Mouse (Mus musculus): ENCODE data around the gene Csnk2b. TPM values are rescaled to one million over a fixed set of nuclear protein-coding genes. Genes with fewer than 3 reads are reported as not detected.

Csnk2b gene
- polyA plus RNA-seq, 1 experiment from 2014 or later, result 310 TPM

- ATAC-seq (ENCODE audit: low FRiP score), result no peak
These were observed 51.2 kb downstream of the Csnk2b start for GRCm38 (mm10) chr17:35070556-35071229.

GRCm38 (mm10) chr17:35068213-35068914 is 53.5 kb downstream of the Csnk2b start:
- Histone ChIP-seq H3K27me3 (ENCODE audit: control insufficient read depth, insufficient read depth, low read length) (peaks cover 13% of the 10 kb centered on the region), H3K9ac (ENCODE audit: low read depth, low read length) (no peak overlapping the region), H3K27ac (ENCODE audit: low read depth, low read length) (no peak overlapping the region), H3K4me1 (replicated peaks; ENCODE audit: control insufficient read depth, insufficient read depth, low read length) (peaks cover 3% of the 10 kb centered on the region; the same call in 1 of the 2 replicates), H3K9me3 (ENCODE audit: control insufficient read depth, low read length) (no peaks in the 10 kb centered on the region), H3K4me3 (ENCODE audit: low read depth, low read length) (no peak overlapping the region), H3K4me2 (replicated peaks; ENCODE audit: low read depth, low read length) (no peak overlapping the region), H3K36me3 (ENCODE audit: control insufficient read depth, insufficient read depth, low read length) (no peaks in the 10 kb centered on the region)
- no peak for DNase-seq (ENCODE audit: low spot score)
- WGBS, result 85% methylated on average over 17 of the region's 17 CpGs
- no peak for ATAC-seq (ENCODE audit: low FRiP score)

More at GRCm38 (mm10) chr17:35070556-35071229, 51.2 kb downstream of the Csnk2b start:
- Histone ChIP-seq H3K4me1 (replicated peaks; ENCODE audit: control insufficient read depth, insufficient read depth, low read length) (no peaks in the 10 kb centered on the region), H3K27ac (ENCODE audit: low read depth, low read length) (no peak overlapping the region), H3K9ac (ENCODE audit: low read depth, low read length) (no peak overlapping the region), H3K4me2 (replicated peaks; ENCODE audit: low read depth, low read length) (no peak overlapping the region), H3K27me3 (ENCODE audit: control insufficient read depth, insufficient read depth, low read length) (peaks cover 7% of the 10 kb centered on the region), H3K9me3 (ENCODE audit: control insufficient read depth, low read length) (no peaks in the 10 kb centered on the region), H3K4me3 (ENCODE audit: low read depth, low read length) (no peak overlapping the region), H3K36me3 (ENCODE audit: control insufficient read depth, insufficient read depth, low read length) (no peaks in the 10 kb centered on the region)
- no peak for DNase-seq (ENCODE audit: low spot score)
- WGBS, result 56% methylated on average over 6 of the region's 6 CpGs

Other genes with a start within 250 kb of the Csnk2b start
- gene Zbtb12, start 242.6 kb downstream of the Csnk2b start, polyA plus RNA-seq (2014; fragmentation: Nextera tagmentation; extraction: Ambion mirVana), result 2.9 and 3.2 TPM in 2 replicates
- gene Gm20547, start 240.0 kb downstream of the Csnk2b start, polyA plus RNA-seq (2014; fragmentation: Nextera tagmentation; extraction: Ambion mirVana), result not detected in 2 replicates
- gene C2, start 223.8 kb downstream of the Csnk2b start, polyA plus RNA-seq (2014; fragmentation: Nextera tagmentation; extraction: Ambion mirVana), result 0.64 and 1.2 TPM in 2 replicates
- 57.4 and 70.1 TPM in 2 replicates for gene Ehmt2, start 223.6 kb downstream of the Csnk2b start, polyA plus RNA-seq (2014; fragmentation: Nextera tagmentation; extraction: Ambion mirVana)
- 0.12 and 0.29 TPM in 2 replicates for gene Slc44a4, start 207.6 kb downstream of the Csnk2b start, polyA plus RNA-seq (2014; fragmentation: Nextera tagmentation; extraction: Ambion mirVana)
- 12.9 and 14.5 TPM in 2 replicates for gene Neu1, start 190.8 kb downstream of the Csnk2b start, polyA plus RNA-seq (2014; fragmentation: Nextera tagmentation; extraction: Ambion mirVana)
- 0.15 TPM in 1 of 2 replicates, not detected in the other for gene Hspa1b, start 162.8 kb downstream of the Csnk2b start, polyA plus RNA-seq (2014; fragmentation: Nextera tagmentation; extraction: Ambion mirVana)
- gene Gm20481, start 152.1 kb downstream of the Csnk2b start, polyA plus RNA-seq (2014; fragmentation: Nextera tagmentation; extraction: Ambion mirVana), result 0.49 TPM in 1 of 2 replicates, not detected in the other
- gene Hspa1a, start 149.9 kb downstream of the Csnk2b start, polyA plus RNA-seq (2014; fragmentation: Nextera tagmentation; extraction: Ambion mirVana), result 0.93 and 1.4 TPM in 2 replicates
- gene Hspa1l, start 149.3 kb downstream of the Csnk2b start, polyA plus RNA-seq (2014; fragmentation: Nextera tagmentation; extraction: Ambion mirVana), result 0.93 and 1.2 TPM in 2 replicates
- gene Lsm2, start 140.2 kb downstream of the Csnk2b start, polyA plus RNA-seq (2014; fragmentation: Nextera tagmentation; extraction: Ambion mirVana), result 188 and 207 TPM in 2 replicates
- 69.1 and 71.7 TPM in 2 replicates for gene Vars, start 121.1 kb downstream of the Csnk2b start, polyA plus RNA-seq (2014; fragmentation: Nextera tagmentation; extraction: Ambion mirVana)
- gene Vwa7, start 105.5 kb downstream of the Csnk2b start, polyA plus RNA-seq (2014; fragmentation: Nextera tagmentation; extraction: Ambion mirVana), result 0.10 and 0.36 TPM in 2 replicates
- gene Sapcd1, start 94.0 kb downstream of the Csnk2b start, polyA plus RNA-seq (2014; fragmentation: Nextera tagmentation; extraction: Ambion mirVana), result 3.0 and 4.0 TPM in 2 replicates
- 3.1 and 4.2 TPM in 2 replicates for gene Msh5, start 75.3 kb downstream of the Csnk2b start, polyA plus RNA-seq (2014; fragmentation: Nextera tagmentation; extraction: Ambion mirVana)
- 45.6 and 85.1 TPM in 2 replicates for gene Clic1, start 72.1 kb downstream of the Csnk2b start, polyA plus RNA-seq (2014; fragmentation: Nextera tagmentation; extraction: Ambion mirVana)
- gene Ddah2, start 63.0 kb downstream of the Csnk2b start, polyA plus RNA-seq (2014; fragmentation: Nextera tagmentation; extraction: Ambion mirVana), result 614 and 636 TPM in 2 replicates
- gene Ly6g6c, start 56.7 kb downstream of the Csnk2b start, polyA plus RNA-seq (2014; fragmentation: Nextera tagmentation; extraction: Ambion mirVana), result 0.19 TPM in 1 of 2 replicates, not detected in the other
- gene Mpig6b, start 55.9 kb downstream of the Csnk2b start, polyA plus RNA-seq (2014; fragmentation: Nextera tagmentation; extraction: Ambion mirVana), result 0.66 and 1.1 TPM in 2 replicates
- gene Ly6g6e, start 45.2 kb downstream of the Csnk2b start, polyA plus RNA-seq (2014; fragmentation: Nextera tagmentation; extraction: Ambion mirVana), result 0.42 and 0.50 TPM in 2 replicates
- gene Ly6g6d, start 44.0 kb downstream of the Csnk2b start, polyA plus RNA-seq (2014; fragmentation: Nextera tagmentation; extraction: Ambion mirVana), result 1.0 and 2.7 TPM in 2 replicates
- 0.29 and 0.52 TPM in 2 replicates for gene Ly6g6f, start 36.4 kb downstream of the Csnk2b start, polyA plus RNA-seq (2014; fragmentation: Nextera tagmentation; extraction: Ambion mirVana)
- gene Abhd16a, start 32.8 kb downstream of the Csnk2b start, polyA plus RNA-seq (2014; fragmentation: Nextera tagmentation; extraction: Ambion mirVana), result 40.2 and 45.1 TPM in 2 replicates
- gene Ly6g5c, start 13.8 kb downstream of the Csnk2b start, polyA plus RNA-seq (2014; fragmentation: Nextera tagmentation; extraction: Ambion mirVana), result not detected in 2 replicates
- gene Ly6g5b, start 6.6 kb downstream of the Csnk2b start, polyA plus RNA-seq (2014; fragmentation: Nextera tagmentation; extraction: Ambion mirVana), result 0.89 and 0.96 TPM in 2 replicates
- 22.5 and 29.7 TPM in 2 replicates for gene Gpank1, start 598 bp downstream of the Csnk2b start, polyA plus RNA-seq (2014; fragmentation: Nextera tagmentation; extraction: Ambion mirVana)
- gene D17H6S53E, start 4.3 kb upstream of the Csnk2b start, polyA plus RNA-seq (2014; fragmentation: Nextera tagmentation; extraction: Ambion mirVana), result 8.4 and 9.2 TPM in 2 replicates
- 0.34 and 0.49 TPM in 2 replicates for gene Apom, start 10.0 kb upstream of the Csnk2b start, polyA plus RNA-seq (2014; fragmentation: Nextera tagmentation; extraction: Ambion mirVana)
- gene Bag6, start 13.1 kb upstream of the Csnk2b start, polyA plus RNA-seq (2014; fragmentation: Nextera tagmentation; extraction: Ambion mirVana), result 105 and 117 TPM in 2 replicates
- 167 and 205 TPM in 2 replicates for gene Prrc2a, start 42.8 kb upstream of the Csnk2b start, polyA plus RNA-seq (2014; fragmentation: Nextera tagmentation; extraction: Ambion mirVana)
- gene Aif1, start 54.0 kb upstream of the Csnk2b start, polyA plus RNA-seq (2014; fragmentation: Nextera tagmentation; extraction: Ambion mirVana), result 6.1 and 8.4 TPM in 2 replicates
- gene Lst1, start 66.4 kb upstream of the Csnk2b start, polyA plus RNA-seq (2014; fragmentation: Nextera tagmentation; extraction: Ambion mirVana), result 5.6 and 9.8 TPM in 2 replicates
- 0.22 and 0.32 TPM in 2 replicates for gene Ltb, start 72.4 kb upstream of the Csnk2b start, polyA plus RNA-seq (2014; fragmentation: Nextera tagmentation; extraction: Ambion mirVana)
- not detected in 2 replicates for gene Tnf, start 80.0 kb upstream of the Csnk2b start, polyA plus RNA-seq (2014; fragmentation: Nextera tagmentation; extraction: Ambion mirVana)
- gene Lta, start 83.3 kb upstream of the Csnk2b start, polyA plus RNA-seq (2014; fragmentation: Nextera tagmentation; extraction: Ambion mirVana), result not detected in 2 replicates
- gene Gm16181, start 98.8 kb upstream of the Csnk2b start, polyA plus RNA-seq (2014; fragmentation: Nextera tagmentation; extraction: Ambion mirVana), result 0.36 and 0.43 TPM in 2 replicates
- gene Atp6v1g2, start 111.6 kb upstream of the Csnk2b start, polyA plus RNA-seq (2014; fragmentation: Nextera tagmentation; extraction: Ambion mirVana), result 14.7 and 16.8 TPM in 2 replicates
- 2.3 and 3.7 TPM in 2 replicates for gene Nfkbil1, start 113.7 kb upstream of the Csnk2b start, polyA plus RNA-seq (2014; fragmentation: Nextera tagmentation; extraction: Ambion mirVana)
- 633 and 640 TPM in 2 replicates for gene Ddx39b, start 119.7 kb upstream of the Csnk2b start, polyA plus RNA-seq (2014; fragmentation: Nextera tagmentation; extraction: Ambion mirVana)
- gene H2-D1, start 140.7 kb upstream of the Csnk2b start, polyA plus RNA-seq (2014; fragmentation: Nextera tagmentation; extraction: Ambion mirVana), result 42.9 and 43.2 TPM in 2 replicates
- not detected in 2 replicates for gene H2-Q1, start 198.4 kb upstream of the Csnk2b start, polyA plus RNA-seq (2014; fragmentation: Nextera tagmentation; extraction: Ambion mirVana)
- 0.52 and 0.53 TPM in 2 replicates for gene H2-Q2, start 220.2 kb upstream of the Csnk2b start, polyA plus RNA-seq (2014; fragmentation: Nextera tagmentation; extraction: Ambion mirVana)